Mouse (Mus musculus) myocyte (in vitro differentiated cells): Measurements from ENCODE around the gene S100b. TPM values are rescaled to one million over a fixed set of nuclear protein-coding genes. Genes with fewer than 3 reads are reported as not detected.

Experiments
- H3K27me3 ChIP-seq: one replicate; pipeline ENCODE4 v1.6.1; 2011; ENCODE audit not compliant: control insufficient read depth, insufficient read depth, insufficient read length
- H3K36me3 ChIP-seq: one replicate; pipeline ENCODE4 v1.6.1; 2011; ENCODE audit not compliant: control insufficient read depth, insufficient read depth
- H3K4me2 ChIP-seq: one replicate; pipeline ENCODE4 v1.6.1; 2011; ENCODE audit warnings: low read depth, control low read depth
- H3K4me3 ChIP-seq: one replicate; pipeline ENCODE4 v1.5.1; 2011; ENCODE audit warnings: mild to moderate bottlenecking, control low read depth, moderate library complexity
- H3K79me2 ChIP-seq: one replicate; pipeline ENCODE4 v1.6.1; 2011; ENCODE audit not compliant: control insufficient read depth, insufficient read depth
- H3ac ChIP-seq: one replicate; pipeline ENCODE4 v1.6.1; 2011; ENCODE audit not compliant: control insufficient read depth, insufficient read length
- CEBPB ChIP-seq: IDR thresholded peaks from 2 replicates; pipeline ENCODE4 v1.6.1; 2011; ENCODE audit warnings: mild to moderate bottlenecking, moderate library complexity; ENCODE audit not compliant: poor library complexity, insufficient read depth, severe bottlenecking
- E2F4 ChIP-seq: IDR thresholded peaks from one replicate; pipeline ENCODE4 v1.6.1; 2011; ENCODE audit warnings: mild to moderate bottlenecking, control low read depth, moderate library complexity; ENCODE audit not compliant: insufficient read depth
- MAX ChIP-seq: IDR thresholded peaks from one replicate; pipeline ENCODE4 v1.6.1; 2011; ENCODE audit warnings: low read depth, mild to moderate bottlenecking, control low read depth
- MYOD1 ChIP-seq, 3 experiments: IDR thresholded peaks; one replicate each; pipeline ENCODE4 v1.6.1; 2011; ENCODE audit warnings: control low read depth in 2 of 3, low read depth in 2 of 3, mild to moderate bottlenecking in 2 of 3, moderate library complexity in 1 of 3; ENCODE audit not compliant: insufficient read length in 2 of 3, control insufficient read depth in 1 of 3
- MYOG ChIP-seq, 3 experiments: IDR thresholded peaks; one replicate each; pipeline ENCODE4 v1.6.1; 2011; ENCODE audit warnings: control low read depth in 2 of 3, low read depth in 2 of 3, mild to moderate bottlenecking in 2 of 3; ENCODE audit not compliant: insufficient read length in 2 of 3, control insufficient read depth in 1 of 3, insufficient read depth in 1 of 3
- POLR2A ChIP-seq: IDR thresholded peaks from one replicate; pipeline ENCODE4 v1.6.1; 2011; ENCODE audit warnings: low read depth, mild to moderate bottlenecking, control low read depth, moderate library complexity; ENCODE audit not compliant: insufficient read length
- POLR2AphosphoS2 ChIP-seq: IDR thresholded peaks from one replicate; pipeline ENCODE4 v1.6.1; 2011; ENCODE audit warnings: low read depth, control low read depth; ENCODE audit not compliant: insufficient read length
- REST ChIP-seq: IDR thresholded peaks from one replicate; pipeline ENCODE4 v1.6.1; 2011; ENCODE audit warnings: mild to moderate bottlenecking, control low read depth, moderate library complexity; ENCODE audit not compliant: insufficient read depth, insufficient read length
- SRF ChIP-seq: IDR thresholded peaks from one replicate; pipeline ENCODE4 v1.6.1; 2011; ENCODE audit warnings: low read depth; ENCODE audit not compliant: control insufficient read depth, insufficient read length
- TCF12 ChIP-seq: IDR thresholded peaks from one replicate; pipeline ENCODE4 v1.6.1; 2011; ENCODE audit warnings: mild to moderate bottlenecking, control low read depth; ENCODE audit not compliant: poor library complexity, insufficient read depth, severe bottlenecking
- TCF3 ChIP-seq: IDR thresholded peaks from one replicate; pipeline ENCODE4 v1.6.1; 2011; ENCODE audit warnings: low read depth, control low read depth; ENCODE audit not compliant: insufficient read length
- USF1 ChIP-seq: IDR thresholded peaks from one replicate; pipeline ENCODE4 v1.6.1; 2011; ENCODE audit warnings: low read depth, mild to moderate bottlenecking, control low read depth, moderate library complexity
- polyA plus RNA-seq: library from polyadenylated mRNA; unstranded; fragments of >200 nt; fragmentation: generic; extraction: Trizol; gene quantifications from one replicate; pipeline ENCODE4 v1.2.1, GENCODE M21; 2012; ENCODE audit warnings: missing spikeins

Gene S100b
- polyA plus RNA-seq, 1 experiment, result 0.04 TPM

DNA sequence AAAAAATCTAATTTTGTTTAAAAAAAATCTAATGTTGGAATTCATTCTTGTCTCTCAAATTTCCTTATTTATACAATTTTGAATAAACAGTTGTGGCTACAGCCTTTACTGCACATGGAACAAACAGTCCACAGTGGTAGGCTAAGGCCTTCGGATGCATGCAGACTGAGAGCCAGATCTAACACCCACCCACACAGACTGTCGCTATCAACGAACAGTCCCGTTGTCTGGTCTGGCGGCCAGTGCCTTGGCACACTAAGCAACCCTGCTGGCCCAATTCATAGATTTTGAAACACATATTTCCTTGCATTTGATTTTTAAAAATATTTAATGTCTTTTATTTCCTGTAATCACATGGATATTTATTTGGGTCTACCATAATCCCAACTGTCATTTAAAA is 46.5 kb downstream of the S100b start:
- Histone ChIP-seq H3ac (no peak overlapping the region), H3K27me3 (no peaks in the 10 kb centered on the region), H3K79me2 (no peaks in the 10 kb centered on the region), H3K36me3 (peaks cover 14% of the 10 kb centered on the region), H3K4me2 (no peak overlapping the region), H3K4me3 (no peak overlapping the region)
- no peak for TF ChIP-seq TCF3
- no peak for TF ChIP-seq TCF12
- TF ChIP-seq MYOD1 (IDR thresholded peaks at IDR 0.05; ENCODE audit: control insufficient read depth in 1 of 3, insufficient read length in 2 of 3, low read depth in 2 of 3), result no peak
- no peak for TF ChIP-seq SRF
- no peak for TF ChIP-seq MAX
- TF ChIP-seq CEBPB, result no peak
- no peak for TF ChIP-seq REST
- TF ChIP-seq USF1, result no peak
- TF ChIP-seq E2F4, result no peak
- no peak for TF ChIP-seq POLR2A
- TF ChIP-seq MYOG (IDR thresholded peaks at IDR 0.05; ENCODE audit: control insufficient read depth in 1 of 3, insufficient read depth in 1 of 3, insufficient read length in 2 of 3, low read depth in 2 of 3), result no peak

- TF ChIP-seq MAX, result no peak
- TF ChIP-seq MYOD1 (IDR thresholded peaks at IDR 0.05; ENCODE audit: control insufficient read depth in 1 of 3, insufficient read length in 2 of 3, low read depth in 2 of 3), result no peak
- TF ChIP-seq TCF3, result no peak
- TF ChIP-seq USF1, result no peak
- TF ChIP-seq POLR2A, result no peak
- no peak for TF ChIP-seq REST
- TF ChIP-seq SRF, result no peak
- no peak for TF ChIP-seq MYOG (IDR thresholded peaks at IDR 0.05; ENCODE audit: control insufficient read depth in 1 of 3, insufficient read depth in 1 of 3, insufficient read length in 2 of 3, low read depth in 2 of 3)
- no peak for TF ChIP-seq POLR2AphosphoS2
- TF ChIP-seq CEBPB, result no peak
- Histone ChIP-seq H3ac (no peak overlapping the region), H3K4me2 (peak overlapping the region; percentile 27), H3K79me2 (no peaks in the 10 kb centered on the region), H3K36me3 (peaks cover 30% of the 10 kb centered on the region), H3K4me3 (no peak overlapping the region), H3K27me3 (no peaks in the 10 kb centered on the region)
These were observed 53.1 kb downstream of the S100b start for GRCm38 (mm10) chr10:76306738-76307137.

Other genes starting within 250 kb of the S100b start
- gene Zfp280b, start 221.2 kb upstream of the S100b start, polyA plus RNA-seq, result 5.7 TPM
- not detected for gene Slc5a4b, start 142.9 kb upstream of the S100b start, polyA plus RNA-seq
- gene Slc5a4a, start 106.4 kb upstream of the S100b start, polyA plus RNA-seq, result not detected
- 52.4 TPM for gene Prmt2, start 16.0 kb upstream of the S100b start, polyA plus RNA-seq
- gene Dip2a, start 91.4 kb downstream of the S100b start, polyA plus RNA-seq, result 11.1 TPM
- gene AC141477.1, start 186.6 kb downstream of the S100b start, polyA plus RNA-seq, result not detected
- 11.5 TPM for gene Pcnt, start 188.9 kb downstream of the S100b start, polyA plus RNA-seq
- gene 2610028H24Rik, start 195.2 kb downstream of the S100b start, polyA plus RNA-seq, result not detected
- gene Mcm3ap, start 215.1 kb downstream of the S100b start, polyA plus RNA-seq, result 28.9 TPM
- gene Ybey, start 215.3 kb downstream of the S100b start, polyA plus RNA-seq, result 2.0 TPM